Mouse (Mus musculus): Measurements from ENCODE around the gene Arrb2. TPM values are rescaled to one million over a fixed set of nuclear protein-coding genes. Genes with fewer than 3 reads are reported as not detected.
A peak's percentile ranks its signal among the peaks of the same experiment; 100 is the strongest.

The Arrb2 gene
- 26.1 and 28.8 TPM in 2 replicates for polyA plus RNA-seq (2015; fragmentation: Nextera tagmentation; extraction: Ambion mirVana)

DNA sequence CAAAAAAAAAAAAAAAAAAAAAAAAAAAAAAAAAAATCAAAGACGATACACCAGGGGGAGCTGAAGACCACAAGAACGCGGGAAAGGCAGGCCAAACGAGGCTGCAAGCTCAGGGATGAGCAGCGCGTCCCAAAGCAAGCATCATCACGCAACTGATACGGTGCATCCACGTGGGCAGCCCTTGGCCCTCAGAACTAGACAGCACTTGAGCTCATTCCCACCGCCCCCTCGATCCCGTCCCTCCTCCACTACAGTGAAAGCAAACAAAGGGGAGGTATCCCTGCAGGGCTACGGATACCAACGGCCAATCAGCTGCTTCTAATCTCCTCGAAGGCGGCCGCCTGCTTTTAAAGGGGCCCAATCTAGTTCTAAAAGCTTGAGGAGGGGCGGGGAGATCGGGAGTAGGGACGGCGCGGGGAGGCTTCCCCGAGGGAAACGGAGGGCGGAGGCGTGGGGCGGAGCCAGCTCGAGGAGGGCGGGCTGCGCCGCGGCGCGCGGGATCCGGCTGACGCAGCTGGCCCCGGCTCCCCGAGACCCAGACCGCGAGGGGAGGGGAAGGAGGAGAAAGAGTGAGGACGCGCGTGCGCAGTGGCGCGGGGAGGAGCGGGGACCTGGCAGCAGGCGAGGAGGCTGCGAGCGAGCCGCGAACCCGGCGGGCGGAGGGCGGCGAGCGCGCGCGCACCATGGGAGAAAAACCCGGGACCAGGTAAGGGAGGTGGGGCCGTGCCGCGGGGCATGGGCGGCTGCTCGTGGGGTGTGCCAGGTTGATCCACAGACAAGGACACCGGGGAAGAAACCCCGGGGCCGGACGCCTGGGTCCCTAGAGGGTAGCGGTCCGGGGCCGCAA, at the start of gene Arrb2:
Arrb2 (plus strand) TSS at position 588 of the 847 bp plus-strand sequence.
- Histone ChIP-seq H3K27me3 (no peaks in the 10 kb centered on the region), H3K27ac (replicated peaks) (peak within 1 kb of the TSS; percentile 88), H3K36me3 (peaks cover 10% of the 10 kb centered on the region; the same call in 1 of the 2 replicates), H3K4me3 (replicated peaks) (peak within 1 kb of the TSS; percentile 83), H3K4me1 (peaks cover 26% of the 10 kb centered on the region), H3K9ac (peak within 1 kb of the TSS; percentile 82), H3K9me3 (replicated peaks) (no peaks in the 10 kb centered on the region), H3K4me2 (replicated peaks) (peak within 1 kb of the TSS; percentile 75)
- under 1% methylated on average over 75 of the region's 75 CpGs for WGBS
- peak; percentile 95 for ATAC-seq (ENCODE audit: insufficient number of reproducible peaks, low FRiP score, low TSS enrichment, low read depth)

DNA sequence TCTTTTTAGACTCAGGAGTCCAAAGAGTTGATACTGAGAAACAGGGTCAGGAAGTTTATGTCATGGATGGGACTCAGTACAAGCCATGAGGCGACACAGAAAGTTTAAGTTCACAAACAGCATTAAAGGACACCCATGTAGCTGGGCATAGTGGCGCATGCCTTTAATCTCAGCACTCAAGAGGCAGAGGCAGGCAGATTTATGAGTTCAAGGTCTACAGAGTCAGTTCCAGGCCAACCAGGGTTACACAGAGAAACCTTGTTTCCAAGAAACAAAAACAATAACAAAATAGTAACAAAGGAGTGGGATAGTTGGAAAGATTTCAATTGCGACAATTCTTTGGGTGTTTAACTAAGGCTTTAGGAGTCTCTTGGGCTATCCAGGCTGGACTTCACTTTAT, 48.3 kb upstream of the Arrb2 start:
- ATAC-seq (ENCODE audit: insufficient number of reproducible peaks, low FRiP score, low TSS enrichment, low read depth) = no peak
- Histone ChIP-seq H3K36me3 (peaks cover 4% of the 10 kb centered on the region; the same call in 1 of the 2 replicates), H3K27me3 (no peaks in the 10 kb centered on the region), H3K9me3 (replicated peaks) (no peaks in the 10 kb centered on the region), H3K4me2 (replicated peaks) (no peak overlapping the region), H3K27ac (replicated peaks) (no peak overlapping the region), H3K4me1 (no peaks in the 10 kb centered on the region), H3K9ac (no peak overlapping the region), H3K4me3 (replicated peaks) (no peak overlapping the region)
- 91% methylated on average over 3 of the region's 3 CpGs for WGBS

DNA sequence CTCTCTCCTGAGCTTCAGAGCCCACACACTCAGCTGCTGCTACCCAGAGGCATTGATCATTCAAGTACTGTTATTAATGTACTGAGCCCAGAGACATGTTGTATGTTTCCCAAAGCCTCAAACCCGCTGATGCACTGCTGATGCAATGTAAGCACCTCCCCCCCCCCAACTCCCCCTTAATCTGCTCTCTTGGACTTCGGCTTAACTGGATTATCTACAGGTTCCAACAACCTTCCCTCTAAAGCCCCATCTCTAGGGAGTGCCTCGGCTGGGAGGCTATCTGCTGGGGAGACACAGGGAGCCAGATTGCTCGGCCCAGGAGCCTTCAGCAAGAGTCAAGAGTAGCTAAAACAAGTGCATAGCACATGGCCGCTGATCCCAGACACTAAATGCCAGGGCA, 45.0 kb upstream of the Arrb2 start:
- H3K4me2 ChIP-seq (replicated peaks) = no peak overlapping the region
- no peaks in the 10 kb centered on the region for H3K27me3 ChIP-seq
- H3K4me3 ChIP-seq (replicated peaks) = no peak overlapping the region
- H3K4me1 ChIP-seq = no peaks in the 10 kb centered on the region
- peaks cover 17% of the 10 kb centered on the region for H3K36me3 ChIP-seq
- H3K9ac ChIP-seq = no peak overlapping the region
- WGBS = 74% methylated on average over 5 of the region's 5 CpGs
- no peak overlapping the region for H3K27ac ChIP-seq (replicated peaks)
- no peak for ATAC-seq (ENCODE audit: insufficient number of reproducible peaks, low FRiP score, low TSS enrichment, low read depth)
- H3K9me3 ChIP-seq (replicated peaks) = no peaks in the 10 kb centered on the region

DNA sequence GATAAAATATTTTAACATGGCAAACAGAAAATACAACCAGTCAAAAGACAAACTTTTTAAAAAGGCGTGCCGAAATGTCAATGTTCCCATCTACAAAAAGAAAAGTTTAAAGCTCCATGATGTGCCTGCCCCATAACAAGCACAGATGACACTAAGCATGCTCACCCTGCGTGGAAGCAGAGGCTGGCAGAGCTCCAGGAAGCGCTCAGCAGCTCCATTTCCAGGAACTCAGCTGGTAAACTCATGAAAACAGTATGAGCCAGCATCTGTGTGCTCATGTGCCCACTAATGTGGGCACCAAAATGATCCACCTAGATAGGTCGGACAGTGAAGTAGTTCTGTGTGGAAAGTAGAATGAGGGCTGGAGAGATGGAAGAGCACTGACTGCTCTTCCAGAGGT, 43.0 kb upstream of the Arrb2 start:
- Histone ChIP-seq H3K4me1 (no peaks in the 10 kb centered on the region), H3K9me3 (replicated peaks) (no peaks in the 10 kb centered on the region), H3K4me2 (replicated peaks) (no peak overlapping the region), H3K27me3 (no peaks in the 10 kb centered on the region), H3K27ac (replicated peaks) (no peak overlapping the region), H3K9ac (no peak overlapping the region), H3K36me3 (peaks cover 34% of the 10 kb centered on the region), H3K4me3 (replicated peaks) (no peak overlapping the region)
- ATAC-seq (ENCODE audit: insufficient number of reproducible peaks, low FRiP score, low TSS enrichment, low read depth) = no peak
- 79% methylated on average over 5 of the region's 5 CpGs for WGBS

DNA sequence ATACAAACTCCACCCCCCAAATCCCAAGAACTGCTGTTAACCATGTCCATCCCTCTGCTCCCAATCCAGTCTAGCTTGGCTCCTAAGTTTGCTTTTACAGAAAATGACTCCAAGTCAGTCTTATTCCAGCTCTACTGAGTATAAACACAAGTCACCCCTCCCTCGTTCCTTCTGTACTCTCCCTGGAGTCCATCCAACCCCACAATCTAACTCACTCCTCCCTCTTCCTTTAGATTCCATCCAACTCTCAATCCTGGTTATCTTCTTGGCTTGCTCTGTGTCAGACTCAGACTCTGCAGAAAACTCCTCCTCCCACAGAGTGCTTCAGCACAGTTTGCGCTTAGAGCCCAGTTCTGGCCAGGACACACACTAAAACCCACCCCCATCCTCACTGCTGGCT, 28.8 kb upstream of the Arrb2 start:
- Histone ChIP-seq H3K36me3 (peaks cover 47% of the 10 kb centered on the region), H3K4me3 (replicated peaks) (no peak overlapping the region), H3K27me3 (no peaks in the 10 kb centered on the region), H3K9ac (no peak overlapping the region), H3K9me3 (replicated peaks) (no peaks in the 10 kb centered on the region), H3K27ac (replicated peaks) (no peak overlapping the region), H3K4me2 (replicated peaks) (no peak overlapping the region), H3K4me1 (peaks cover 14% of the 10 kb centered on the region)
- no peak for ATAC-seq (ENCODE audit: insufficient number of reproducible peaks, low FRiP score, low TSS enrichment, low read depth)
- 72% methylated on average over 2 of the region's 2 CpGs for WGBS

- ATAC-seq (ENCODE audit: insufficient number of reproducible peaks, low FRiP score, low TSS enrichment, low read depth) = peak; percentile 97
- Histone ChIP-seq H3K4me3 (replicated peaks) (peak within 1 kb of the TSS; percentile 92), H3K4me1 (peaks cover 27% of the 10 kb centered on the region), H3K4me2 (replicated peaks) (peak within 1 kb of the TSS; percentile 71), H3K27ac (replicated peaks) (peak within 1 kb of the TSS; percentile 79), H3K9ac (peak within 1 kb of the TSS; percentile 90), H3K36me3 (peaks cover 2% of the 10 kb centered on the region; the same call in 1 of the 2 replicates), H3K9me3 (replicated peaks) (no peaks in the 10 kb centered on the region), H3K27me3 (no peaks in the 10 kb centered on the region)
- WGBS = under 1% methylated on average over 59 of the region's 59 CpGs
Measured at GRCm38 (mm10) chr11:70409594-70410296, 22.7 kb upstream of the Arrb2 start, which contains the start of gene Pelp1. Gene Pelp1, minus strand, starts transcription at chr11:70410031.

DNA sequence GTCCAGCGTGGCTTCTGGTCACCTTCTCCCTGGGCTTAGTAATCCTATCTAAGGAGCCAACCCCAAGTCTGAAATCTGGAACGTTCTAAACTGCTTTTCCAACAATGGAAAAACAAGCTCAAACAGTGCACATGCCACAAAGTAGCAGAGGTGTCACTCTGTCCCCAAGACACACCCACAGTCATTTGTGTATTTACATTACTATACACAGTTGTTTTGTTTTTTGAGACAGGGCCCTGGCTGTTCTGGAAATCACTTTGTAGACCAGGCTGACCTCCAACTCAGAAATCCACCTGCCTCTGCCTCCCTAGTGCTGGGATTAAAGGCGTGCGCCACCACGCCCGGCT, 22.2 kb upstream of the Arrb2 start:
- 59% methylated on average over 6 of the region's 6 CpGs for WGBS

GRCm38 (mm10) chr11:70412591-70412990, 19.8 kb upstream of the Arrb2 start:
- WGBS = 73% methylated on average over 5 of the region's 5 CpGs
- Histone ChIP-seq H3K27me3 (no peaks in the 10 kb centered on the region), H3K27ac (replicated peaks) (no peak overlapping the region), H3K4me3 (replicated peaks) (no peak overlapping the region), H3K9me3 (replicated peaks) (no peaks in the 10 kb centered on the region), H3K4me1 (peaks cover 23% of the 10 kb centered on the region), H3K9ac (no peak overlapping the region), H3K4me2 (replicated peaks) (no peak overlapping the region), H3K36me3 (no peaks in the 10 kb centered on the region)
- no peak for ATAC-seq (ENCODE audit: insufficient number of reproducible peaks, low FRiP score, low TSS enrichment, low read depth)

More for the DNA sequence above, 22.2 kb upstream of the Arrb2 start:
- Histone ChIP-seq H3K27ac (replicated peaks) (peak overlapping the region; percentile 79; the same call in 1 of the 2 replicates), H3K27me3 (no peaks in the 10 kb centered on the region), H3K36me3 (no peaks in the 10 kb centered on the region; the same call in 1 of the 2 replicates), H3K9me3 (replicated peaks) (no peaks in the 10 kb centered on the region), H3K4me2 (replicated peaks) (peak overlapping the region; percentile 71), H3K4me1 (peaks cover 27% of the 10 kb centered on the region), H3K9ac (peak overlapping the region; percentile 90), H3K4me3 (replicated peaks) (peak overlapping the region; percentile 92)
- ATAC-seq (ENCODE audit: insufficient number of reproducible peaks, low FRiP score, low TSS enrichment, low read depth) = no peak

DNA sequence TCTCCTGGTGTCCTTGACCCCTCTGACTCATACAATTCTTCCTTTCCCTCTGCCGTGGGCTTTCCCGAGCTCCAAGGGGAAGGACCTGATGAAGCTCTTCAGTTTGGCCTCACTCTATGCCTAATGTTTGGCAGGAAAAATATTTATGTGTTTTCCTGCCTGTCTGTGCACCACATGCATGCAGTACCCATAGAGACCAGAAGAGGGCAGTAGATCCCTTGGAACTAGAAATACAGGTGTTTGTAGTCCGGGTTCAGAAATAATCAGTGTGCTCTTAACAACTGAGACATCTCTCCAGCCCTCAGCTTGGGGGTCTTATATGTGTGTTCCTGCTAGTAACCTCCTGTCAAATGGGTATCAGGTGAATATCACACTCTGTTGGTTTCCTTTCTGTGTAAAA, 18.5 kb upstream of the Arrb2 start:
- Histone ChIP-seq H3K9ac (no peak overlapping the region), H3K4me3 (replicated peaks) (no peak overlapping the region), H3K4me1 (peaks cover 9% of the 10 kb centered on the region), H3K36me3 (no peaks in the 10 kb centered on the region), H3K27me3 (no peaks in the 10 kb centered on the region), H3K4me2 (replicated peaks) (no peak overlapping the region), H3K27ac (replicated peaks) (no peak overlapping the region), H3K9me3 (replicated peaks) (no peaks in the 10 kb centered on the region)
- WGBS = 5% methylated on average over 3 of the region's 3 CpGs
- no peak for ATAC-seq (ENCODE audit: insufficient number of reproducible peaks, low FRiP score, low TSS enrichment, low read depth)

GRCm38 (mm10) chr11:70418199-70418598, 14.2 kb upstream of the Arrb2 start:
- no peak overlapping the region for H3K9ac ChIP-seq
- H3K4me2 ChIP-seq (replicated peaks) = no peak overlapping the region
- WGBS = 61% methylated on average over 4 of the region's 4 CpGs
- no peaks in the 10 kb centered on the region for H3K36me3 ChIP-seq
- H3K4me1 ChIP-seq = no peaks in the 10 kb centered on the region
- no peaks in the 10 kb centered on the region for H3K27me3 ChIP-seq
- no peaks in the 10 kb centered on the region for H3K9me3 ChIP-seq (replicated peaks)
- H3K27ac ChIP-seq (replicated peaks) = no peak overlapping the region
- ATAC-seq (ENCODE audit: insufficient number of reproducible peaks, low FRiP score, low TSS enrichment, low read depth) = no peak
- no peak overlapping the region for H3K4me3 ChIP-seq (replicated peaks)

GRCm38 (mm10) chr11:70419486-70419885, 12.9 kb upstream of the Arrb2 start:
- Histone ChIP-seq H3K4me2 (replicated peaks) (no peak overlapping the region), H3K9ac (no peak overlapping the region), H3K9me3 (replicated peaks) (no peaks in the 10 kb centered on the region), H3K4me3 (replicated peaks) (no peak overlapping the region), H3K27me3 (no peaks in the 10 kb centered on the region), H3K4me1 (no peaks in the 10 kb centered on the region), H3K36me3 (no peaks in the 10 kb centered on the region), H3K27ac (replicated peaks) (no peak overlapping the region)
- WGBS = 72% methylated on average over 5 of the region's 5 CpGs
- no peak for ATAC-seq (ENCODE audit: insufficient number of reproducible peaks, low FRiP score, low TSS enrichment, low read depth)

All from embryonic facial prominence, embryonic 15.5 days (tissue).